Mouse (Mus musculus) heart, embryonic 14.5 days (tissue): ENCODE measurements around the gene Rpl13a. TPM values are rescaled to one million over a fixed set of nuclear protein-coding genes. Genes with fewer than 3 reads are reported as not detected.
"Not testable (repeated sequence)": the region's sequence is repeated elsewhere in the genome, so short reads cannot be mapped to it uniquely, and the experiment has no call there.

ENCODE experiments used
- ATAC-seq: fragments of 200-750 bp; cut with Nextera tagmentation; 2 replicates; pipeline ENCODE4 v1.8.0; 2017; ENCODE audit warnings: low read depth, moderate TSS enrichment; ENCODE audit not compliant: insufficient number of reproducible peaks, insufficient read depth, low FRiP score
- H3K27ac ChIP-seq, 2 experiments: fragments of 200-500 bp in 1 of 2; fragments of 300-500 bp in 1 of 2; sonication (generic) in 1 of 2; replicated peaks in 1 of 2; 2 replicates each; pipeline ENCODE4 v1.5.1; 2012 to 2014; ENCODE audit warnings: low read depth in 2 of 2, low read length in 2 of 2, control low read depth in 1 of 2, mild to moderate bottlenecking in 1 of 2, mixed read lengths in 1 of 2; ENCODE audit not compliant: control insufficient read depth in 1 of 2, insufficient read depth in 1 of 2
- H3K27me3 ChIP-seq: fragments of 300-500 bp; sonication (generic); 2 replicates; pipeline ENCODE4 v1.6.1; 2014; ENCODE audit warnings: mild to moderate bottlenecking, low read length, control low read depth; ENCODE audit not compliant: control insufficient read depth, insufficient read depth
- H3K36me3 ChIP-seq: fragments of 300-500 bp; sonication (generic); 2 replicates; pipeline ENCODE4 v1.6.1; 2014; ENCODE audit warnings: mild to moderate bottlenecking, control low read depth, low read length, mixed read lengths; ENCODE audit not compliant: control insufficient read depth, insufficient read depth
- H3K4me1 ChIP-seq, 2 experiments: fragments of 200-500 bp in 1 of 2; fragments of 300-500 bp in 1 of 2; sonication (generic) in 1 of 2; 2 replicates each; pipeline ENCODE4 v1.6.1; 2012 to 2014; ENCODE audit warnings: low read length in 2 of 2, control low read depth in 1 of 2, mixed read lengths in 1 of 2; ENCODE audit not compliant: control insufficient read depth in 2 of 2, insufficient read depth in 2 of 2
- H3K4me2 ChIP-seq: fragments of 300-500 bp; sonication (generic); 2 replicates; pipeline ENCODE4 v1.6.1; 2014; ENCODE audit warnings: mild to moderate bottlenecking, low read length
- H3K4me3 ChIP-seq, 2 experiments: fragments of 200-500 bp in 1 of 2; fragments of 300-500 bp in 1 of 2; sonication (generic) in 1 of 2; 2 replicates each; pipeline ENCODE4 v1.5.1; 2012 to 2014; ENCODE audit warnings: low read length in 2 of 2, mild to moderate bottlenecking in 2 of 2, control low read depth in 1 of 2, low read depth in 1 of 2, moderate library complexity in 1 of 2; ENCODE audit not compliant: control insufficient read depth in 1 of 2, insufficient read depth in 1 of 2
- H3K9ac ChIP-seq: fragments of 300-500 bp; sonication (generic); 2 replicates; pipeline ENCODE4 v1.6.1; 2014; ENCODE audit warnings: mild to moderate bottlenecking, low read length
- H3K9me3 ChIP-seq: fragments of 300-500 bp; sonication (generic); 2 replicates; pipeline ENCODE4 v1.6.1; 2016; ENCODE audit warnings: low read length, control low read depth; ENCODE audit not compliant: control insufficient read depth
- WGBS: fragments of 180-500 bp; shearing (Covaris S2); extraction: QIAGEN DNeasy Blood & Tissue Kit; methylation state at CpG from one replicate; pipeline ENCODE4 v1.1.7; 2014; 5-methylcytosine and 5-hydroxymethylcytosine counted together
- polyA plus RNA-seq: library from polyadenylated mRNA; unstranded; fragments of >200 nt; fragmentation: Nextera tagmentation; extraction: Ambion mirVana; gene quantifications from 2 replicates; pipeline ENCODE4 v1.2.1, GENCODE M21; 2014

Gene Rpl13a
- polyA plus RNA-seq, 1 experiment from 2014 or later, result 918 TPM

DNA sequence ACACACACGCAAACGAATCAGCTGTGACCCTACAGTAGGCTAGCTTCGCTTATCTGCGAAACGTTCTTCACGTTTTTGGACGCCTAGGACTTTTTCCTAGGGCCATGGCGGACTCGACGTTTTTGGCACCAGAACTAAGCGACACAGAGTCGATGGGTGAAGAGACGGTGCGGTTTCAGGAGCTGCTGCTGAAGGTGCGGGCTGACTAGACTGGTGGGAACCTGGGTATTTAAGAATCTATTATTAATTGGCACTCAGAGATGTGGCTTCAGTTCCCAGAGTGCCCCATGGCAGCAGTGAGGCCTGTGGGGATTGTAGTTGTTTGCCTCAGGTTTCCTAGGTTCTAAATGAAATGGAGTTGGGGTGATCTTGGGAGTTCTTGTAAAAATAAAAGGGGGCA is 27.6 kb upstream of the Rpl13a start:
- H3K9me3 ChIP-seq, result no peaks in the 10 kb centered on the region
- H3K36me3 ChIP-seq, result peaks cover 39% of the 10 kb centered on the region
- H3K9ac ChIP-seq, result no peak overlapping the region
- H3K27ac ChIP-seq, result no peak overlapping the region
- no peaks in the 10 kb centered on the region for H3K27me3 ChIP-seq
- peaks cover 4 to 9% of the 10 kb centered on the region in 2 experiments; a peak in 2 of 4 replicates for H3K4me1 ChIP-seq
- no peak overlapping the region for H3K4me3 ChIP-seq
- ATAC-seq, result no peak
- no peak overlapping the region for H3K4me2 ChIP-seq
- 90% methylated on average over 15 of the region's 15 CpGs for WGBS

GRCm38 (mm10) chr7:45155590-45155989 is 27.0 kb upstream of the Rpl13a start:
- 85% methylated on average over 9 of the region's 9 CpGs for WGBS
- H3K9ac ChIP-seq, result no peak overlapping the region
- no peaks in the 10 kb centered on the region for H3K27me3 ChIP-seq
- H3K4me3 ChIP-seq, result no peak overlapping the region
- H3K27ac ChIP-seq, result no peak overlapping the region
- H3K4me1 ChIP-seq, result peaks cover 4 to 9% of the 10 kb centered on the region in 2 experiments; a peak in 2 of 4 replicates
- H3K4me2 ChIP-seq, result no peak overlapping the region
- H3K9me3 ChIP-seq, result no peaks in the 10 kb centered on the region
- H3K36me3 ChIP-seq, result peaks cover 35% of the 10 kb centered on the region
- ATAC-seq, result no peak

GRCm38 (mm10) chr7:45154993-45155514 is 26.5 kb upstream of the Rpl13a start:
- Histone ChIP-seq H3K27ac (peak overlapping the region in 1 of 2 experiments; percentile 96; a peak in 1 of 4 replicates), H3K27me3 (no peaks in the 10 kb centered on the region), H3K9ac (peak overlapping the region; percentile 52), H3K4me1 (peaks cover 4 to 9% of the 10 kb centered on the region in 2 experiments; a peak in 2 of 4 replicates), H3K4me3 (peak overlapping the region; percentile 39 to 63), H3K36me3 (peaks cover 29% of the 10 kb centered on the region), H3K4me2 (peak overlapping the region; percentile 74), H3K9me3 (no peaks in the 10 kb centered on the region)
- WGBS, result 77% methylated on average over 12 of the region's 12 CpGs
- no peak for ATAC-seq

- peak within 1 kb of the TSS; percentile 74 for H3K4me2 ChIP-seq
- peaks cover 22% of the 10 kb centered on the region for H3K36me3 ChIP-seq
- H3K27ac ChIP-seq, result peak within 1 kb of the TSS; percentile 96 to 98
- no peaks in the 10 kb centered on the region for H3K9me3 ChIP-seq
- 4% methylated on average over 64 of the region's 69 CpGs for WGBS
- peak within 1 kb of the TSS; percentile 63 to 84 for H3K4me3 ChIP-seq
- no peaks in the 10 kb centered on the region for H3K27me3 ChIP-seq
- ATAC-seq, result peak; percentile 93
- H3K9ac ChIP-seq, result peak within 1 kb of the TSS; percentile 93
- H3K4me1 ChIP-seq, result peaks cover 4 to 9% of the 10 kb centered on the region in 2 experiments; a peak in 2 of 4 replicates
Measured at GRCm38 (mm10) chr7:45154096-45154992, 25.8 kb upstream of the Rpl13a start, which contains the start of the genes Pih1d1 and Aldh16a1. Gene Pih1d1, plus strand, starts transcription at chr7:45154303. Gene Aldh16a1, minus strand, starts transcription at chr7:45154584.

DNA sequence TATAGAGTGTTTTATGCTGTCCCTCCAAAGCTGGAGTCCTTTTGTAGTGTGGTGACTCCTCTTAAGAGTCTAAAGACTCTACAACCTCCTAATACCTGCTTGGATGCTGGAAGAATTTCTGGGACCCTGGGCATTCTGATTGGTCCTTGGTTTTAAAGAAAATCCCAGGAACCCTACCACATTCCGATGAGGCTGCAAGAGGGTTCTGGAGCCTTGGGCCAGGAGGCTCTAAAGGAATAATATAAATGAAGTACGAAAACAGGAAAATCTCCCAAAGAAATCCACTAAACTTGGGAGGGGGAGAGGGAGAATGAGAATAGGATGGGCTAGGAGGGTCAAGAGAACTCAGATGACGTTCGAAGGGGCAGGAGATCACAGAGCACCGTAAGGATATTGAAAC is 25.0 kb upstream of the Rpl13a start:
- Histone ChIP-seq H3K4me1 (peaks cover 4 to 9% of the 10 kb centered on the region in 2 experiments; a peak in 2 of 4 replicates), H3K4me3 (peak overlapping the region; percentile 63 to 84), H3K9ac (peak overlapping the region; percentile 93), H3K27me3 (no peaks in the 10 kb centered on the region), H3K9me3 (no peaks in the 10 kb centered on the region), H3K4me2 (peak overlapping the region; percentile 74), H3K36me3 (peaks cover 19% of the 10 kb centered on the region), H3K27ac (peak overlapping the region; percentile 78 to 96)
- ATAC-seq, result no peak
- 2% methylated on average over 5 of the region's 5 CpGs for WGBS

DNA sequence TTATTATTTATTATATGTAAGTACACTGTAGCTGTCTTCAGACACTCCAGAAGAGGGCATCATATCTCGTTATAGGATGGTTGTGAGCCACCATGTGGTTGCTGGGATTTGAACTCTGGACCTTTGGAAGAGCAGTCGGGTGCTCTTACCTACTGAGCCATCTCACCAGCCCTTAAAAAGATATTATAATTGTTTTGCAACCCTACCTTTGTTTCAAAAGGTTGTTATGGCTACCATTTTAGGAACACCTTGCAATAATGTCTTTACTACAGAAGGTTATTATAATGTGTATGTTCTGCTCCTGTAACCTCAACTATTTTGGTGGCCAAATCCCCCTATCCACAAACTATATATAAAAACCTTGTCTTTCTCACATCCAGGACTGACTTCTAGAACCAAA is 24.5 kb upstream of the Rpl13a start:
- WGBS, result 96% methylated on average over 2 of the region's 2 CpGs
- H3K4me3 ChIP-seq, result not testable (repeated sequence)

GRCm38 (mm10) chr7:45151303-45151702 is 22.7 kb upstream of the Rpl13a start:
- Histone ChIP-seq H3K36me3 (peaks cover 17% of the 10 kb centered on the region), H3K9ac (no peak overlapping the region), H3K4me1 (peaks cover 4 to 9% of the 10 kb centered on the region in 2 experiments; a peak in 2 of 4 replicates), H3K4me2 (no peak overlapping the region), H3K27ac (no peak overlapping the region), H3K27me3 (no peaks in the 10 kb centered on the region), H3K4me3 (no peak overlapping the region), H3K9me3 (no peaks in the 10 kb centered on the region)
- no peak for ATAC-seq
- WGBS, result 55% methylated on average over 11 of the region's 11 CpGs

More for the DNA sequence above, 24.5 kb upstream of the Rpl13a start:
- ATAC-seq, H3K27ac ChIP-seq, H3K9ac ChIP-seq, H3K4me1 ChIP-seq, H3K9me3 ChIP-seq, H3K27me3 ChIP-seq: not testable (repeated sequence)
- Histone ChIP-seq H3K4me2 (peak overlapping the region; percentile 74; the same call in 1 of the 2 replicates), H3K36me3 (peaks cover 18% of the 10 kb centered on the region)
